Mouse (Mus musculus) lung, postnatal 25 days (tissue): Measurements from ENCODE around the gene Tcl1b5.

Source experiments
- DNase-seq: peaks from one replicate; pipeline ENCODE4 v3.0.0; 2022; ENCODE audit warnings: low spot score

The Tcl1b5 gene

GRCm38 (mm10) chr12:105208441-105208840 is 32.3 kb downstream of the Tcl1b5 start:
- no peak for DNase-seq

GRCm38 (mm10) chr12:105209231-105209630 is 33.1 kb downstream of the Tcl1b5 start:
- no peak for DNase-seq

GRCm38 (mm10) chr12:105217101-105217760 is 41.1 kb downstream of the Tcl1b5 start:
- DNase-seq, result no peak

- DNase-seq, result no peak
These were observed 46.6 kb downstream of the Tcl1b5 start, which contains the start of gene Tcl1 for GRCm38 (mm10) chr12:105222601-105223319. Gene Tcl1, minus strand, starts transcription at chr12:105222793.

- no peak for DNase-seq
These were observed 48.6 kb downstream of the Tcl1b5 start for GRCm38 (mm10) chr12:105224621-105225320.
